In genomic region chr13:101308724-101309123, GRCm38 (mm10) we compare ENCODE assay signal across 29 mouse cellular contexts.
DNase-seq lines count a peak whose midpoint lies in the region; ATAC-seq lines count a peak whose summit lies in the region.
"Had no signal": no experiment of that assay in that cellular context is flagged by ENCODE, and none has a peak within 500 bp of the region (broad histone marks: within the 10 kb centered on the region; RNA-seq: fewer than 3 reads in every experiment).

No protein-coding gene starts in this region.

- H3K4me2 ChIP-seq in hindbrain, embryonic 16.5 days (ENCODE audit: low read length): no peak overlapping the region
- H3K4me2 ChIP-seq: embryonic facial prominence, embryonic 12.5 days; embryonic facial prominence, embryonic 15.5 days; forebrain, embryonic 12.5 days; forebrain, embryonic 15.5 days; heart, embryonic 11.5 days; hindbrain, embryonic 13.5 days had no signal

- no peaks in the 10 kb centered on the region for H3K27me3 ChIP-seq in hindbrain, embryonic 16.5 days (replicated peaks; ENCODE audit: control insufficient read depth, insufficient read depth, low read length)
- H3K27me3 ChIP-seq: CH12.LX; embryonic facial prominence, embryonic 12.5 days; embryonic facial prominence, embryonic 15.5 days; forebrain, embryonic 12.5 days; forebrain, embryonic 15.5 days; hindbrain, embryonic 13.5 days; Patski had no signal

- no peak overlapping the region for H3K9ac ChIP-seq in hindbrain, embryonic 16.5 days (ENCODE audit: low read depth, low read length)
- H3K9ac ChIP-seq: embryonic facial prominence, embryonic 12.5 days; embryonic facial prominence, embryonic 15.5 days; forebrain, embryonic 12.5 days; forebrain, embryonic 15.5 days; hindbrain, embryonic 13.5 days had no signal

- no peak overlapping the region for H3K4me3 ChIP-seq in hindbrain, embryonic 16.5 days (ENCODE audit: low read length)
- H3K4me3 ChIP-seq: embryonic facial prominence, embryonic 12.5 days; embryonic facial prominence, embryonic 15.5 days; forebrain, embryonic 12.5 days; forebrain, embryonic 15.5 days; heart, adult 2 months; hindbrain, embryonic 10.5 days; hindbrain, embryonic 13.5 days had no signal

- 99% methylated on average over 5 of the region's 5 CpGs for WGBS in hindbrain, embryonic 16.5 days

- no peaks in the 10 kb centered on the region for H3K36me3 ChIP-seq in hindbrain, embryonic 16.5 days (ENCODE audit: control insufficient read depth, insufficient read depth, low read length)
- H3K36me3 ChIP-seq: embryonic facial prominence, embryonic 12.5 days; embryonic facial prominence, embryonic 15.5 days; forebrain, embryonic 12.5 days; forebrain, embryonic 15.5 days; G1E; hindbrain, embryonic 10.5 days; hindbrain, embryonic 13.5 days had no signal

- H3K4me1 ChIP-seq in hindbrain, embryonic 16.5 days (ENCODE audit: control insufficient read depth, insufficient read depth, low read depth, low read length): peaks cover 3% of the 10 kb centered on the region; the same call in 1 of the 2 replicates
- H3K4me1 ChIP-seq: embryonic facial prominence, embryonic 12.5 days; hindbrain, embryonic 10.5 days had no signal

- peak; percentile 99 to 100 for ATAC-seq in hematopoietic stem cell, adult 5-6 weeks (replicated peaks in 1 of 2; ENCODE audit: insufficient read depth in 1 of 2, low FRiP score in 2 of 2, low TSS enrichment in 1 of 2, low read depth in 1 of 2, poor library complexity in 2 of 2, severe bottlenecking in 2 of 2)
- ATAC-seq in hindbrain, embryonic 16.5 days: no peak
- ATAC-seq in erythroid progenitor cell, adult 5-6 weeks (replicated peaks; ENCODE audit: low FRiP score, poor library complexity, severe bottlenecking): no peak
- ATAC-seq: forebrain, embryonic 15.5 days; hindbrain, postnatal 0 days; inflammation-experienced regulatory T-cells, adult 6 months; Patski had no signal

- H3K9me3 ChIP-seq in hindbrain, embryonic 16.5 days (ENCODE audit: control insufficient read depth, low read length): no peaks in the 10 kb centered on the region
- H3K9me3 ChIP-seq: embryonic facial prominence, embryonic 12.5 days; embryonic facial prominence, embryonic 15.5 days; forebrain, embryonic 12.5 days; forebrain, embryonic 15.5 days; G1E; hindbrain, embryonic 10.5 days; hindbrain, embryonic 13.5 days had no signal

- peak; percentile 27 for DNase-seq in thymus, postnatal 0 days (ENCODE audit: low spot score)
- no peak for DNase-seq in thymus, adult 18-20 months
- DNase-seq in thymus, postnatal 14 days: peak; percentile 24
- DNase-seq in thymus, postnatal 4 days: peak; percentile 27
- DNase-seq in embryo, embryonic 9.5 days (ENCODE audit: extremely low spot score): no peak
- DNase-seq: adrenal gland, adult 2 months; adrenal gland, postnatal 14 days; B cell, adult 2 months; cerebellum, adult 11-12 months; cerebellum, adult 8-10 months; cerebellum, postnatal 10 days; cerebellum, postnatal 36 days; gastrocnemius, postnatal 25 days; heart, adult 2 months had no signal

- H3K27ac ChIP-seq in hindbrain, embryonic 16.5 days (ENCODE audit: low read depth, low read length): no peak overlapping the region
- H3K27ac ChIP-seq: embryonic facial prominence, embryonic 12.5 days; embryonic facial prominence, embryonic 15.5 days; forebrain, embryonic 12.5 days; forebrain, embryonic 15.5 days; heart, adult 2 months; hindbrain, embryonic 10.5 days; hindbrain, embryonic 13.5 days; hindbrain, postnatal 0 days had no signal

Comparison
In these comparisons a context has a peak if more than half of its experiments do, and no peak if none do; other contexts are left out.
1. DNase-seq: peak in thymus, postnatal 0 days (single experiment), thymus, postnatal 14 days (single experiment) and thymus, postnatal 4 days (single experiment); none in thymus, adult 18-20 months (0 of 2) and embryo, embryonic 9.5 days (single experiment).
2. ATAC-seq: peak in hematopoietic stem cell, adult 5-6 weeks (2 of 2); none in hindbrain, embryonic 16.5 days (single experiment) and erythroid progenitor cell, adult 5-6 weeks (single experiment).